Mouse (Mus musculus) MEL (cell line): ENCODE results near the gene Mylk4.

Experiments used
- CHD1 ChIP-seq: IDR thresholded peaks from 2 replicates; pipeline ENCODE4 v1.6.1; 2012; ENCODE audit warnings: low read depth, mild to moderate bottlenecking, inconsistent platforms, low read length, improper control_type of control experiment
- CHD2 ChIP-seq: IDR thresholded peaks from 2 replicates; pipeline ENCODE4 v1.6.1; 2011; ENCODE audit warnings: low read length, improper control_type of control experiment
- CTCF ChIP-seq, 3 experiments: IDR thresholded peaks in 2 of 3; conservative IDR thresholded peaks in 1 of 3; 2 replicates each; pipeline ENCODE4 v1.5.1; 2011 to 2012; ENCODE audit warnings: low read length in 3 of 3, low read depth in 2 of 3, mild to moderate bottlenecking in 2 of 3, improper control_type of control experiment in 1 of 3, inconsistent platforms in 1 of 3, mixed read lengths in 1 of 3, moderate library complexity in 1 of 3; ENCODE audit not compliant: control insufficient read depth in 1 of 3, insufficient read depth in 1 of 3, poor library complexity in 1 of 3, severe bottlenecking in 1 of 3
- E2F4 ChIP-seq: IDR thresholded peaks from 2 replicates; pipeline ENCODE4 v1.6.1; 2011; ENCODE audit warnings: low read depth, low read length, improper control_type of control experiment, borderline replicate concordance
- EP300 ChIP-seq, 2 experiments: IDR thresholded peaks; 2 replicates each; pipeline ENCODE4 v1.6.1; 2011; ENCODE audit warnings: improper control_type of control experiment in 2 of 2, low read length in 2 of 2, low read depth in 1 of 2, mild to moderate bottlenecking in 1 of 2
- JUND ChIP-seq: IDR thresholded peaks from 2 replicates; pipeline ENCODE4 v1.6.1; 2011; ENCODE audit warnings: low read depth, mild to moderate bottlenecking, improper control_type of control experiment, low read length
- NELFE ChIP-seq: IDR thresholded peaks from 2 replicates; pipeline ENCODE4 v1.6.1; 2011; ENCODE audit warnings: low read depth, low read length, improper control_type of control experiment
- POLR2A ChIP-seq, 2 experiments: IDR thresholded peaks; 2 replicates each; pipeline ENCODE4 v1.6.1; 2011 to 2012; ENCODE audit warnings: low read length in 2 of 2, mild to moderate bottlenecking in 2 of 2, control low read depth in 1 of 2, improper control_type of control experiment in 1 of 2, low read depth in 1 of 2, moderate library complexity in 1 of 2; ENCODE audit not compliant: control insufficient read depth in 1 of 2, insufficient read depth in 1 of 2, poor library complexity in 1 of 2
- POLR2AphosphoS5 ChIP-seq: IDR thresholded peaks from 2 replicates; pipeline ENCODE4 v1.6.1; 2012; ENCODE audit warnings: low read depth, borderline replicate concordance, mild to moderate bottlenecking, inconsistent platforms, low read length, moderate library complexity, mixed read lengths
- TCF12 ChIP-seq: IDR thresholded peaks from 2 replicates; pipeline ENCODE4 v1.6.1; 2014; ENCODE audit warnings: low read depth, mild to moderate bottlenecking, inconsistent platforms, low read length, improper control_type of control experiment, moderate library complexity
- ZNF384 ChIP-seq: IDR thresholded peaks from 2 replicates; pipeline ENCODE4 v1.6.1; 2012; ENCODE audit warnings: low read depth, mild to moderate bottlenecking, inconsistent platforms, low read length, improper control_type of control experiment

- no peak for TF ChIP-seq JUND
- no peak for TF ChIP-seq CTCF (IDR thresholded peaks at IDR 0.05 in 2 of 3, conservative IDR thresholded peaks at IDR 0.05 in 1 of 3; ENCODE audit: control insufficient read depth in 1 of 3, insufficient read depth in 1 of 3, low read depth in 2 of 3, low read length in 3 of 3, poor library complexity in 1 of 3, severe bottlenecking in 1 of 3)
- TF ChIP-seq E2F4: no peak
- TF ChIP-seq POLR2AphosphoS5: no peak
- no peak for TF ChIP-seq TCF12
- no peak for TF ChIP-seq CHD1
- TF ChIP-seq CHD2: no peak
- no peak for TF ChIP-seq NELFE
- TF ChIP-seq POLR2A (IDR thresholded peaks at IDR 0.05; ENCODE audit: control insufficient read depth in 1 of 2, insufficient read depth in 1 of 2, low read depth in 1 of 2, low read length in 2 of 2, poor library complexity in 1 of 2): no peak
- no peak for TF ChIP-seq EP300 (IDR thresholded peaks at IDR 0.05; ENCODE audit: low read depth in 1 of 2, low read length in 2 of 2)
- no peak for TF ChIP-seq ZNF384
Observed at GRCm38 (mm10) chr13:32776350-32776749, 7.4 kb downstream of the Mylk4 start.
